Mouse (Mus musculus) cerebellum, adult 2 months (tissue): ENCODE results near the gene Tbc1d14. TPM values are rescaled to one million over a fixed set of nuclear protein-coding genes. Genes with fewer than 3 reads are reported as not detected.

Source experiments
- DNase-seq, 2 experiments: peaks; one replicate each; pipeline ENCODE4 v3.0.0; 2021
- H3K27ac ChIP-seq: fragments of 200-500 bp; 2 replicates; pipeline ENCODE4 v1.5.1; 2012; ENCODE audit warnings: low read length, control low read depth, inconsistent platforms; ENCODE audit not compliant: insufficient read depth
- H3K27me3 ChIP-seq: fragments of 200-500 bp; 2 replicates; pipeline ENCODE4 v1.6.1; 2012; ENCODE audit warnings: inconsistent platforms, mild to moderate bottlenecking, low read length, moderate library complexity; ENCODE audit not compliant: control insufficient read depth, insufficient read depth
- H3K4me1 ChIP-seq: fragments of 200-500 bp; 2 replicates; pipeline ENCODE4 v1.6.1; 2011; ENCODE audit warnings: low read length; ENCODE audit not compliant: control insufficient read depth, insufficient read depth
- H3K4me3 ChIP-seq: fragments of 200-500 bp; replicated peaks from 2 replicates; pipeline ENCODE3; 2011; ENCODE audit warnings: mild to moderate bottlenecking, low read depth, low read length, control low read depth; ENCODE audit not compliant: insufficient read depth
- CTCF ChIP-seq: fragments of 200-500 bp; IDR thresholded peaks from 2 replicates; pipeline ENCODE4 v1.5.1; 2011; ENCODE audit warnings: low read depth, mild to moderate bottlenecking, control low read depth, low read length, moderate library complexity, borderline replicate concordance; ENCODE audit not compliant: insufficient read depth
- POLR2A ChIP-seq: fragments of 200-500 bp; IDR thresholded peaks from 2 replicates; pipeline ENCODE4 v1.6.1; 2011; ENCODE audit warnings: low read length, control low read depth, borderline replicate concordance; ENCODE audit not compliant: insufficient read depth
- WGBS: fragments of 180-500 bp; shearing (Covaris S2); methylation state at CpG from one replicate; pipeline ENCODE4 v1.1.7; 2018; 5-methylcytosine and 5-hydroxymethylcytosine counted together
- polyA plus RNA-seq: library from polyadenylated mRNA; depleted of rRNA; stranded (reverse); fragments of >200 nt; gene quantifications from 2 replicates; pipeline ENCODE4 v1.2.3, GENCODE M21; 2012

Tbc1d14 gene
- polyA plus RNA-seq, 1 experiment = 55.1 TPM

- WGBS = 84% methylated on average over 1 of the region's 1 CpGs
- no peak overlapping the region for H3K4me3 ChIP-seq
- H3K27ac ChIP-seq = 0 out of 2 replicates have a peak overlapping the region, but pooled peaks have one; percentile 48
- H3K4me1 ChIP-seq = peaks cover 18% of the 10 kb centered on the region
- DNase-seq = no peak
- H3K27me3 ChIP-seq = no peaks in the 10 kb centered on the region
- TF ChIP-seq CTCF = no peak
- no peak for TF ChIP-seq POLR2A
Measured at GRCm38 (mm10) chr5:36515126-36515525, 78.0 kb downstream of the Tbc1d14 start.

- TF ChIP-seq POLR2A (no peak), CTCF (no peak)
- WGBS = 88% methylated on average over 2 of the region's 2 CpGs
- H3K27ac ChIP-seq = no peak overlapping the region
- DNase-seq = no peak
- no peaks in the 10 kb centered on the region for H3K27me3 ChIP-seq
- no peaks in the 10 kb centered on the region; the same call in 1 of the 2 replicates for H3K4me1 ChIP-seq
- H3K4me3 ChIP-seq = no peak overlapping the region
Measured at GRCm38 (mm10) chr5:36510956-36511355, 82.1 kb downstream of the Tbc1d14 start.

GRCm38 (mm10) chr5:36508351-36508750 lies 84.7 kb downstream of the Tbc1d14 start:
- TF ChIP-seq CTCF (no peak), POLR2A (no peak)
- H3K27ac ChIP-seq = no peak overlapping the region
- DNase-seq = no peak
- WGBS = 93% methylated on average over 10 of the region's 10 CpGs
- H3K4me1 ChIP-seq = no peaks in the 10 kb centered on the region; the same call in 1 of the 2 replicates
- H3K4me3 ChIP-seq = no peak overlapping the region
- no peaks in the 10 kb centered on the region for H3K27me3 ChIP-seq

- Histone ChIP-seq H3K4me1 (no peaks in the 10 kb centered on the region), H3K4me3 (no peak overlapping the region), H3K27me3 (no peaks in the 10 kb centered on the region), H3K27ac (no peak overlapping the region)
- DNase-seq = no peak
- 62% methylated on average over 5 of the region's 5 CpGs for WGBS
- TF ChIP-seq POLR2A (no peak), CTCF (no peak)
Measured at GRCm38 (mm10) chr5:36505643-36506042, 87.4 kb downstream of the Tbc1d14 start.

GRCm38 (mm10) chr5:36505235-36505634 lies 87.8 kb downstream of the Tbc1d14 start:
- Histone ChIP-seq H3K27ac (no peak overlapping the region), H3K4me1 (no peaks in the 10 kb centered on the region), H3K4me3 (no peak overlapping the region), H3K27me3 (no peaks in the 10 kb centered on the region)
- TF ChIP-seq POLR2A (no peak), CTCF (no peak)
- DNase-seq = no peak
- 84% methylated on average over 7 of the region's 7 CpGs for WGBS

GRCm38 (mm10) chr5:36494709-36495108 lies 98.4 kb downstream of the Tbc1d14 start:
- Histone ChIP-seq H3K4me1 (no peaks in the 10 kb centered on the region), H3K4me3 (no peak overlapping the region), H3K27ac (no peak overlapping the region), H3K27me3 (no peaks in the 10 kb centered on the region)
- TF ChIP-seq POLR2A = no peak
- TF ChIP-seq CTCF = no peak
- no peak for DNase-seq
- WGBS = 96% methylated on average over 9 of the region's 9 CpGs

GRCm38 (mm10) chr5:36493919-36494318 lies 99.2 kb downstream of the Tbc1d14 start:
- TF ChIP-seq CTCF = no peak
- TF ChIP-seq POLR2A = no peak
- H3K27ac ChIP-seq = no peak overlapping the region
- H3K4me3 ChIP-seq = no peak overlapping the region
- 82% methylated on average over 6 of the region's 6 CpGs for WGBS
- no peaks in the 10 kb centered on the region for H3K4me1 ChIP-seq
- no peak for DNase-seq
- H3K27me3 ChIP-seq = no peaks in the 10 kb centered on the region

GRCm38 (mm10) chr5:36489225-36489624 lies 103.9 kb downstream of the Tbc1d14 start:
- H3K4me1 ChIP-seq = peaks cover 5% of the 10 kb centered on the region
- no peaks in the 10 kb centered on the region for H3K27me3 ChIP-seq
- 49% methylated on average over 2 of the region's 2 CpGs for WGBS
- DNase-seq = no peak
- no peak overlapping the region for H3K4me3 ChIP-seq
- no peak overlapping the region for H3K27ac ChIP-seq
- TF ChIP-seq POLR2A (no peak), CTCF (peak; percentile 51; the same call in 1 of the 2 replicates)
